Mouse (Mus musculus) brain, embryonic 14.5 days (tissue): ENCODE measurements around the gene Pcgf1. TPM values are rescaled to one million over a fixed set of nuclear protein-coding genes. Genes with fewer than 3 reads are reported as not detected.

ENCODE experiments used
- DNase-seq: peaks from one replicate; pipeline ENCODE4 v3.0.0-alpha.2; 2011; ENCODE audit warnings: low read depth
- CTCF ChIP-seq: fragments of 200-500 bp; IDR thresholded peaks from 2 replicates; pipeline ENCODE4 v1.5.1; 2012; ENCODE audit warnings: inconsistent platforms, mild to moderate bottlenecking, moderate library complexity, borderline replicate concordance; ENCODE audit not compliant: insufficient read depth, insufficient read length; ENCODE audit errors: extremely low read depth
- POLR2A ChIP-seq: fragments of 200-500 bp; IDR thresholded peaks from 2 replicates; pipeline ENCODE4 v1.6.1; 2012; ENCODE audit warnings: mild to moderate bottlenecking, inconsistent platforms, borderline replicate concordance; ENCODE audit not compliant: poor library complexity, insufficient read depth, insufficient read length, severe bottlenecking; ENCODE audit errors: extremely low read depth
- polyA plus RNA-seq: library from polyadenylated mRNA; depleted of rRNA; stranded (reverse); fragments of >200 nt; gene quantifications from 2 replicates; pipeline ENCODE4 v1.2.3, GENCODE M21; 2012

Pcgf1 gene
- polyA plus RNA-seq, 1 experiment = 39.8 TPM

- DNase-seq = peak; percentile 89
- TF ChIP-seq POLR2A = peak; percentile 47; the same call in 1 of the 2 replicates
- no peak for TF ChIP-seq CTCF
Measured at GRCm38 (mm10) chr6:83108762-83109668, 31.3 kb downstream of the Pcgf1 start, which contains the start of gene Mrpl53. Gene Mrpl53, plus strand, starts transcription at chr6:83109040.

GRCm38 (mm10) chr6:83111510-83112136 is 34.0 kb downstream of the Pcgf1 start:
- no peak for DNase-seq
- TF ChIP-seq CTCF (no peak), POLR2A (no peak)

DNA sequence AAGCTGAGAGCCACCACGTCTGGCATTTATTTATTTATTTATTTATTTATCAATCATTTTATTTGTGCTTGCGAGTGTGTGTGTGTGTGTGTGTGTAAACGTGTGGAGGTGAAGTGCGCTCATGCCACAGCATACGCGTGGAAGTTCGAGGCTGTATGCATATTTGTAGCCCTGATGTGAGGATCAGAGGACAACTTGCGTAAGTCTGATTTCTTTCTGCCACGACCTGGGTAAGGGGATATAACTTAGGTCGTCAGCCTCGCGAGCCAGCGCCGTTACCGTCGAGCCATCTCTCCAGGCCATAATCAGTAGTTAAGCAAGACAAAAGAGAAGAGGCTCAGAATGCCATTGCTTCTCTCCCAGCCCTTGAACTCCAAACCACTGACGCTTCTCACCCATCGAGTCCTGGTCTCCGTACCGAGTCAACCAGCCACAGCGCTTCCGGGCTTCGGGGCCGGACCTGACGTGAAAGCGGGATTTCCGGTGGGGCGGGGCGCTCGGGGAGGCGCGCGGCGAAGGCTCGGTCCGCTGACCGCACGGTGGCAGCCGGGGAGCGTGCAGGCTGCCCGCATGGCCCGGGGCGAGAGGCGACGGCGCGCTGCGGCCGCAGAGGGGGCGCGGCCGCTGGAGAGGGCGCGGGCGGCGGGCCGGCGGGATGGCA is 37.5 kb downstream of the Pcgf1 start, which contains the start of gene Mogs:
TSS of gene Mogs (plus strand) at position 486 of the 661 bp plus-strand sequence.
- TF ChIP-seq CTCF (no peak), POLR2A (peak; percentile 93)

GRCm38 (mm10) chr6:83115682-83116372 is 38.2 kb downstream of the Pcgf1 start:
- TF ChIP-seq CTCF (no peak), POLR2A (no peak)
- peak; percentile 32 for DNase-seq

More for the DNA sequence above, 37.5 kb downstream of the Pcgf1 start, which contains the start of gene Mogs:
- DNase-seq = peak; percentile 95

GRCm38 (mm10) chr6:83116373-83117164 is 38.9 kb downstream of the Pcgf1 start:
- TF ChIP-seq CTCF = no peak
- no peak for DNase-seq

GRCm38 (mm10) chr6:83117165-83117438 is 39.4 kb downstream of the Pcgf1 start:
- DNase-seq = no peak
- TF ChIP-seq CTCF (no peak), POLR2A (no peak)

DNA sequence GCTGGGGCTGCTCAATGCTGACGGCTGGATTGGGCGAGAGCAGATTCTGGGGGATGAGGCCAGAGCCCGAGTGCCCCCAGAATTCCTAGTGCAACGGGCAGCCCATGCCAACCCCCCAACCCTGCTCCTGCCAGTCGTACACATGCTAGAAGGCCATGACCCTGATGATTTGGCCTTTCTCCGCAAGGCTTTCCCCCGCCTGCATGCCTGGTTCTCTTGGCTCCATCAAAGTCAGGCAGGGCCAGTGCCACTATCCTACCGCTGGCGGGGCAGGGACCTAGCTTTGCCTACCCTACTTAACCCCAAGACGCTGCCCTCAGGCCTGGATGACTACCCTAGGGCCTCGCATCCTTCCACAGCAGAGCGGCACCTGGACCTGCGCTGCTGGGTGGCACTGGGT is 39.9 kb downstream of the Pcgf1 start:
- TF ChIP-seq CTCF (no peak), POLR2A (no peak)
- no peak for DNase-seq

DNA sequence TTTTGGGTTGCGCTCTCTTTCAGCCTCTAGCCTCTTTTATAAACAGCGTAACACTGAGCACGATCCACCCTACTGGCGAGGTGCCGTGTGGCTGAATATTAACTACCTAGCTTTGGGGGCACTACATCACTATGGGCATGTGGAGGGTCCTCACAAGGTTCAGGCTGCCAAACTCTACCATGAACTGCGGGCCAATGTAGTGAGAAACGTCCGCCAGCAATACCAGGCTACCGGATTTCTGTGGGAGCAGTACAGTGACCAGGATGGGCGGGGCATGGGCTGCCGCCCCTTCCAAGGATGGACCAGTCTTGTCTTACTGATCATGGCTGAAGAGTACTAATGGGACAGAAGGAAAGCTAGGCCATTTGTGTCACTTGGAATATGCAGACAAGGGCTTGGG is 40.7 kb downstream of the Pcgf1 start:
- no peak for DNase-seq
- no peak for TF ChIP-seq CTCF
- no peak for TF ChIP-seq POLR2A

DNA sequence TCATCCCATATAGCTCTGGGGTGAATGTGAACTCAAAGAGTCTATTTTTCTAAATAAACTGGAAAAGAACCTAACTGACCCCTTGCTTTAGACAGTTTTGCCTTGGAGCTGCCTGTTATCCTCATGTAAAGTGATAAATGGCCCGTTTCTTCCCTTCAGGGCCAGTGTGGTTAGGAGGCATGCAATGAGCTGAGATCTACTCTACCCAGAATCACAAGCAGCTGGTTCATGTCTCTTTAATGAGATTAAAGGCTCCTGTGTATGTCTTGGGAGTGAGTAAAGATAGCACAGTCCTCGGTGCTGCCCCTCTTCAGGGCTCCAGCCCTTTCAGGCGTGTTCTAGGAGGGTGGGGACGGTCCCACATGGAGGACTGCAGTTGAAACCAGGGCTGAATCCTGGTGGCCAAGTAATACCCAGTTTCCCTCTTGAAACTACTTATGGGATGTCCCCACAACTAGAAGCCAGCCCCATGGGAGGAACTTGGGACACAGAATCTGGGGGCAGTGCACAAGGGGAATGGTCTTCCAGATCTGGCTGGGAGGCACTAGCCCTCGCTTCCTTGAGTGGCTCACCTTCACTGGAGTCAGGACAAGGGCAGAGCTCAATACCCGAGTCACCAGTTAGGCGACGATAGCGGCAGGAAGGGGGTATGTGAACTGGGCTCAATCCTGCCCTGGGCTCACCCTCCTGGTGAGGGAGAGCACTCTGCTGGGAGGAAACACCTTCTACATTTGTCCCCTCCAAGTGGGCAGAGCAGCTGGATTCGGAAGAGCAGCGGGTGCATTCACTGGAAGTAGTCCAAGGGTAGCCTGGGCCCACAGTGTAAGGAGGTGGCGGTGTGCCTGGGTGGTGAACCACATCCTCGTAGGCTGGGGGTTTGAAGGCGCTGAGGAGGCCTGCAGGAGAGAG is 41.4 kb downstream of the Pcgf1 start:
- TF ChIP-seq POLR2A (no peak), CTCF (no peak)
- no peak for DNase-seq

DNA sequence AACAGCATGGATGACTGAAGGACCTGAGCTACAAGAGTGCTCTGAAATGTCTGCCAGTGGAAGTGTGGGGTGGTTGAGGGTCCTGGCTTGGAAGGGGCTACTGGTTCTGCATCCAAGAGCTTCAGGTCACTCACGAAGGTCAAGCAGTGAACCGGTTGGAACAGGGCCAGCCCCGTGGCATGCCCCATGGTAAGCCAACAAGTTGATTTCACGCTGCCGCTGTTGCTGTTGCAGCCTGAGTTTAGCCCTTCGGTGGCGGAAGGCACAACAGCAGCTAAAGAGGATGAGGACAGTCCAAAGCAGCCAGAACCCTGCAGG is 42.0 kb downstream of the Pcgf1 start:
- TF ChIP-seq POLR2A (no peak), CTCF (no peak)
- no peak for DNase-seq
